Mouse (Mus musculus): Measurements from ENCODE around the gene Mcts2. TPM values are rescaled to one million over a fixed set of nuclear protein-coding genes. Genes with fewer than 3 reads are reported as not detected.
"Not testable (repeated sequence)": the region's sequence is repeated elsewhere in the genome, so short reads cannot be mapped to it uniquely, and the experiment has no call there.

The Mcts2 gene
- 10 to 100 TPM; 30.4 to 32.5 TPM for total RNA-seq (2021)

DNA sequence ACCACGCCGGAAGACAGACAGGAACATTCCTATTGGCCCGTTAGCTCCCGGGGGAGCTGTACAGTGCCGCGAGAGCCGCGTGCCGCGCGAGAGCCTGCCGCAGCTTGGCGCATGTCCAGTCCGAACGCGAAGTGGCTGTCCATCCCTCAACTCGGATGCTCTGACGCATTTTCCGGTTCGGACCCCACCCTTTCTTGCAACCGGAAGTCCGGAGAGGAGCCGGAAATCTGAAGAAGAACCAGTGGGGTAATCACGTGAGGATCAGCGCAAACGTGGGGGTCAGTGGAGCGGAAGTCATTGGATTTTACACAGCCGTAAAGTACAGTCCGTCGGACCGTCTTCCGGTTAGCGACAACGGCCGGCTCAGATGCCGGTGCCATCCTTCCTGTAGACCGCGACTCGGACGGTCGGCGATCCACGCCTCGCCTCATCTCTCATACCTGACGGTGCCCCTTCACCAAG is at the start of gene Mcts2:
Mcts2 (plus strand) TSS at position 230 of the 462 bp plus-strand sequence.
- DNase-seq, result peak; percentile 97
- intact Hi-C loops (cut with DNase I), result no loop called here

DNA sequence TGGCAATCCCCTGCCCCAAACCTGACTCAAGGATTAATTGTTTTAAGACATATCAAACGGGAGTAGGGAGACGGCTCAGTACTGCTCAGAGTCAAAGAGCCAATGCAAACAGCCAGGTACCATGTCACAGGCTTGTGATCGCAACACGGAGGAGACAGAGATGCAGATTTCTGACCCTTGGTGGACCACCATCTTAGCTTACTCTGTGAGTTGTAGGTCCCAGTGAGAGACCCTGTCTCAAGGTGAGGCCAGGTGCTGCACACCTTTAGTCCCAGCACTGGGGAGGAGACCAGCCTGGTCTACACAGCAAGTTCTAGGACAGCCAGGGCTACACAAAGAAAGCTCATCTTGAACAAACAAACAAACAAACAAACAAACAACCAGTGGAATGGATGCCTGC is 49.5 kb upstream of the Mcts2 start:
- intact Hi-C loops (cut with DNase I), result no loop called here
- DNase-seq, result no peak

DNA sequence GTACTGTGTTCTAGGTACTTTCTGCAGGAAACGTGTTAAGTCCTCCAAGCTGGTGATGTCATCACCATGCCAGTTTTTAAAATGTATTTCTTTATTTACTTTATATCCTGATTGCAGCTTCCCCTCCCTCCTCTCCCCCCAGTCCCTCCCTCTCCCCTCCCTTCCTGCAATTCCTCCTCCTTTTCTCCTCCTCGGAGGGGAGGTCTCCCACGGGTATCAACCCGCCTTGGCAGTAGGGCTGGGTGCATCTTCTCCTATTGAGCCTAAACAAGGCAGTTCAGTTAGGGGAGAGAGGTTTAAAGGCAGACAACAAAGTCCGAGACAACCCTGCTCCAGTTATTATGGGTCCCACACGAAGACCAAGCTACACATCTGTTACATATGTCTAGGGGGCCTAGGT is 48.0 kb upstream of the Mcts2 start:
- no peak for DNase-seq
- intact Hi-C loops (cut with DNase I), result no loop called here

DNA sequence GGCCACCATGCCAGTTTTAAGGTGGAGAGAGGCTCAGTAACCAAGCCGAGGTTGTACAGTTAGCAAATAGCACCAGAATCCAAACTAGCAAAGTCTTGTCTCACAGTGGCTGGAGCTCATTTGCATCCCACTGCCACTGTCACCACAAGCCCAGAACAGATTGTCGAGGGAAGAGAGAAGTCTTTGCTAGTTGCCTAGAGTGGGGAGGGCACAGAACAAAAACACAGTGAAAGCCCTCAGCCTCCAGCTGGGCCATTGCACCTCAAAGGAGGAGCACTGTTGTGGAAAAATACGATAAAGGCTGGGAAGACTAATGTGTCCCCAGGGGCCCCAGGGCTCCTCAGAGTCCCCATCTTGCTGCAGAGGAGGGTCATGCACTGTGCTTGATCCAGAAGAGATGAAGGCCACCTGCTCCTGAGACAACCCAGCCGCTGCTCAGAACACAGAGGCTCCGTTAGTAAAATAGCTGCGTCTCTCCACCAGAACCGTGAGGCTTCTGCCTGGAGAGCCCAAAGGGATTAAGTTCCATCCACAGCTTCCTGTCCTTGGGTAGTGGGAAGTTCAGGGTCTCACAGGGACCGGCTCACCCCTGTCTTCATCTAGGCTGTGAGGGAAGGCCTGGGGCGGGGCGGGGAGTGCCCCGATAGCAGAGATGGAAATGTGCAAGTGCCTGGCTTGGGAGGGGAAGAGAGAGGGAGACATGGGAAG is 47.3 kb upstream of the Mcts2 start:
- DNase-seq, result no peak
- intact Hi-C loops (cut with DNase I), result no loop called here

DNA sequence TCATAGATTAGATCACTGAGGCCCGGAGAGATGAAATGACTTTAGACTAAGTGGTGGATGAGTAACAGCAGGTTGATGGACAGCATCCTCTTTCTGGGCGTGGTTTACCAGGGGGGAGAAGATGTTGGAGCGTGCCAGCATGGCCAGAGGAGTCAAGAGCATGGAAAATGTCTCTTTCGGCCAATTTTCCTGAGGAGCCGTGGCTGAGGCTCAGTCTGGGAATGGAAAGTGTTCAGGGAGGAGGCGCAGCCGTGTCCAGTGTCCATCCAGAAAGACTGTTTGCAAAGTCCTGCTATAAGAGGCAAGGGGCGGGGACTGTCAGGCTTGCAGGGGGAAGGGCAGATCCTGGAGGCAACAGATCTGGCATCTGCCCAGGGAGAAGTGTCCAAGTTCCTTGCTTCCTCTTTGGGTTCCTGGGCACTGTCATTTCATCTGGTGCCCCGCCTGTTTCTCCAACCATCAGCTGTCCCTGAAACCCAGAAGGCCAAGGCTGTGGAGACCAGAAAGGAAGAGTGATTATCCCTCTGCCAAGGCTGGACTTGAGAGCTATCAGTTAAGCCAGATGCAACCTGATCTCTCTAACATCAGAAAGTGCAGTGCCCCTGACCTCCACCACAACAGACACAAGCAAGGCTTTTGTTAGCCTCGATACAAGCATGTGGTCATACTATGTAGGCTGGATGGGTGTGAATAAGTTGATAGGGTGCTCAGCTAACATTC is 33.8 kb upstream of the Mcts2 start:
- no peak for DNase-seq

DNA sequence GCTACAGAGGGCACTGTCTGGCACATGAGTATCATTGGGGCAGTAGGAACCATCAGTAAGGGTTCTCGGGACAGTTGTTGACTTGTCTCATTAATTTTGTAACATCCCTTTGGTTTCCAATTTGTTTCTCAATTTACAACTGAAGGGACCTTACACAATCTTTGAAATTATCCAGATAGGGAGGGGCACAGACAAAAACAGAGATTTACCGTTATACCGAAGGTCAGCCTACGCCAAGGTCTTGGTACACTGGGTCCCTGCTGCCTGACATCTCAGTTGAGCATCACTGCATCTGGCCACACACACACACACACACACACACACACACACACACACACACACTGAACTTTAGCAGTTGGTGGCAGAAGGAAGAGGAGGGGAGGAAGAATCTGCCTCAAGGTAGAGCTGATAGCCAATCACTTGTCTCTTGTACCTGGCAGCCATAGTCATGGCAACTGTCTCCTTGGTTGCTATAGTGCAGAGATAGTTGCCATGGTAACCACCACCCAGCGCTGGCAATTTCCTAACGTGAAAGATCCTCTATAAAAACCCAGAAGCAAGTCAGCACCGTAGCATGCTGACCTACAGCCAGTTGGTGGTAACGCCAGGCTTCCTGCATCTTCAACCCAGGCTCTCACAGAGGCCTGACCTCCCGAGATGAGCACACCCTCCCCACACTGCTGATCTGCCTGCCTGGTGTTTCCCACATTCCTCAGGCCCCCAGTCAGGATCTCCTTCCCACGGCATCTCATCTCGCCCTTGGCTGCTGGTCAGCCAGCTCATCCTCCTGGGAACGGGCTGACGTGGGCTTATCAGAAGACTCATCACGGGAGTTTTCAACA is 32.7 kb upstream of the Mcts2 start:
- intact Hi-C loops (cut with DNase I), result no loop called here
- DNase-seq, result no peak

More for the DNA sequence above, 33.8 kb upstream of the Mcts2 start:
- intact Hi-C loops (cut with DNase I), result no loop called here

DNA sequence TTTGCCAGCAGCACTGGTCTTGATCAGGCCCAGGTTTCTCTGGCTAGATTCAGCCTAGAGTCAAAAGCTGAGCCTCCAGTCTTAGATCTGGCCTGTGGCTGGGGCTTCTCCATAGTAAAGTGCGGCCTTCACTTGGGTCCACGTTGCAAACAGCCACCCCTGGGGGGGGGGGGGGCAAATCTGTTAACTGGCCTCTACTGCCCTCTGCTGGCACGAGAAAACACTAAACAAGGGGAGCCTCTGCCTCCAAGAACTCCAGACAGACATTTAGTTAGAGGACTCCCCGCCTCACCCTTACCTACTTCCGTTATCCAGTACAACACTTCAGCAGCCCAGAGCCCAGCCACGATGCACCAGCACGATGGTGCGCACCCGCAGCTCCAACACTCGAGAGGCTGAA is 29.4 kb upstream of the Mcts2 start:
- DNase-seq, result no peak
- intact Hi-C loops (cut with DNase I), result loop anchor here (5.0 kb wide), 1 partner anchor 40 kb away; no protein-coding TSS in a partner anchor

DNA sequence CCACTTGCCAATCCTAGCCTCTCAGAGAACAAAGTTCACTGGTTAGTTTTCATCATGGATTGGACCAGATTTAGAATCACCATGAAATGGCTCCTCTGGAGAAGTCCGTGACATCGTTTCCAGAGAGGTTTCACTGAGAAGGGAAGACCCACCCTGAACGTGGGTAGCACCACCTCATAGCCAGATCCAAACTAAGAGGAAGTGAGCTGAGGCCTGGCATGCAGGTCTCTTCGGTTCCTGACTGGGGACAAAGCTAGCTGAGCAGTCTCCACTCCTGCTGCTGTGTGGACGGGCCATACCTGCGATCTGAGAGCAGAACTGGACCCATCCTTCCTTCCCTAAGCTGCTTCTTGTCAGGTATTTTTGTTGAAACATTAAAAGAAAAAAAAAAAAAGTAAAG is 25.7 kb upstream of the Mcts2 start:
- intact Hi-C loops (cut with DNase I), result no loop called here
- no peak for DNase-seq

DNA sequence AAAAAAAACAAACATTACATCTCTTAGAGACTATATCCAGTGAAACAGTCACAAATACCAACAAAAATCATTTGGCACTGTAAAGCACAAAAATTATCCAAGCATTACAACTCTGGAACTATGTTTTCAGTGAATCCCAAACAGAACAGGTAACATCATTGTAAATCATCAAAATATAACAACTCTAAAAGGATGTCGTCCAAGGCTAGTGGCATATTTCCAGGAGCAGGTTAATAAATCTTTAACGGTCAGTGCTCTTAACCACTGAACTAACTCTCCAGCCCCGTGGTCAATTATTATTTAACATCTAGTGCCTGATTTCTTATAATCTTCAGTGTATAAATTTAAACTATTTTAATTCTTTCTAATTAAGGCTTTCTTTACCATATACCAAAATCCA is 20.6 kb upstream of the Mcts2 start:
- intact Hi-C loops (cut with DNase I); DNase-seq: not testable (repeated sequence)

DNA sequence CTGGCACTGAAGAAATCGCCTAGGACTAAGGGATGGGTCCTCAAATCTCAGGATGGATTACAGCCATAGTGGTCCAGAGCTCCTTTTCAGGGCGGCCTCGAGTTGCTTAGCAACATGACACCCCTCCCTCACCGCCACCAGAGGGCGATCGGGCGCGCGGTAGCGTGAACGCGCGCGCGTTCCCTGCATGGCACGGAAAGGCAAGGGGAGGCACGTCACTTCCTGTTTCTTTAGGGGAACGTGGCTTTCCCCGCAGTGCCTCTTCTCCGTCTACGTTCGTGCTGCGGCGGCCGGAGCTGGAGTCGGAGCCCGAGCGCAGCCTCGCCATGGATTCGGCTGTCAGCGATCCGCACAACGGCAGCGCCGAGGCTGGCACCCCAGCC is 17.6 kb upstream of the Mcts2 start, which contains the start of gene H13:
H13 (plus strand) TSS at position 206 of the 383 bp plus-strand sequence.
- intact Hi-C loops (cut with DNase I), result no loop called here
- DNase-seq, result peak; percentile 93

DNA sequence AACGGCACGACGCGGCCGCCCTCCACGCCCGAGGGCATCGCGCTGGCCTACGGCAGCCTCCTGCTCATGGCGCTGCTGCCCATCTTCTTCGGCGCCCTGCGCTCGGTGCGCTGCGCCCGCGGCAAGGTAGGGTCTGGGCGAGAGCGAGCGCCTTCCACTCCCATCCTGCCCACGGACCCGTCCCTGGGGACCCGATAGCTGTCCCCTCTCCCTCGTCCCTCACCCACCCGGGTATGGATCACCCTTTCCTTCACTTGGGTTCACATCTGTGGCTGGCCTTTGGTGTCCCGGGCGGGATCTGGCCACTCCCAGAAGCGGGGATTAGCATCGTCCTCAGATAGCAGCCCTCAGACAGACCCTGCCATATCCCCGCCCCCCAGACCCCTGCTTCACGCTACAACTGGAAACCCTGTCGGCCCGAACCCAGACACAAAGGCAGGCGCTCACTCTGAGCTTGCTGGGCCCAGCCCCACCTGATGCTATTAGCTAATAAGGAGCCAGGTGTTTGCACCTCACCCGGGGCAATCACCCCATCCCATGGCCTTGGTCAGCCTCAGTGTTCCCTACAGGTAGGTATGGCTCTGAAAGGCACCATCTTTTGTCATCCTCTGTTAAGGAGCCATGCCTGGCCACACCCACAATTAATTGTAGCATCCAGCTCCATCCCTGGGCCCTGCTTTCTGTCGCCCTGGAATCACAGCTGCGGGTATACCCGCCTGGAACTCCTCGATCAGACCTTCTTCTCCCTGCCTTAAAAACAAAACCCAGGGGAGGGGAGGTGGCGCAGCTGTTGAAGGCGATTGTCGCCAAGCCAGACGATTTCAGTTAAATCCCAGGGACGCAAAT is 17.0 kb upstream of the Mcts2 start:
- intact Hi-C loops (cut with DNase I), result no loop called here
- DNase-seq, result peak; percentile 61

DNA sequence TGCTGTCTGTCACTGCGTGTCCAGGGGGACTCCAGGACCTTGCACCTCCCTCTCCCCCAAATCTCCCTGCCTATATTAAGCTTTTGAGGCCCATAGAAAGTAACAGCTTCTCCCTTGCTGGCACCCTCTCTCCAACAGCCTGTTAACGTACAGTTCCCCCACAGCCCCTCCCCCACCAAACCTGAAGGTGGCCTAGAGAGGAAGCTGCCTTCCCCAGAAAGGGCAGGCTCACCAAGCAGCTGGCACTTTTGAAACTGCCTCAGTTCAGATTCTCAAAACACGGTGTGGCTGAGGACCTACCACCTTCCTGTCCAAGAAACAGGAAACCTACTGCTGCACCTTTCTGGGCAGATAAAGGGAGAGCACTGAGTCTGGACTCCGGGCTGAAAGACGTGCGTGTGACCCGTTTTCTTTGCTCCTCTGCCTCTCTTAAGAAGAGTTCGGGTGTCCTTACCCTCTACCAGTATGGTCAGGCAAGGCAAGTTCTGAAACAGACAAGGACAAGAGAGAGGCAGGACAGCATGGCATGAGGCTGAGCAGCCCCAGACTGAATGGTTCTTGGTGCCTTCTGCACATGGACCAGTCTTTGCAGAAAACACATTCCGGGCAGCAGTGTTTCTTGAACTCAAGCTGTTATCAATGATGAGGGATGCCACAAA is 15.7 kb upstream of the Mcts2 start:
- DNase-seq, result no peak
- intact Hi-C loops (cut with DNase I), result no loop called here

DNA sequence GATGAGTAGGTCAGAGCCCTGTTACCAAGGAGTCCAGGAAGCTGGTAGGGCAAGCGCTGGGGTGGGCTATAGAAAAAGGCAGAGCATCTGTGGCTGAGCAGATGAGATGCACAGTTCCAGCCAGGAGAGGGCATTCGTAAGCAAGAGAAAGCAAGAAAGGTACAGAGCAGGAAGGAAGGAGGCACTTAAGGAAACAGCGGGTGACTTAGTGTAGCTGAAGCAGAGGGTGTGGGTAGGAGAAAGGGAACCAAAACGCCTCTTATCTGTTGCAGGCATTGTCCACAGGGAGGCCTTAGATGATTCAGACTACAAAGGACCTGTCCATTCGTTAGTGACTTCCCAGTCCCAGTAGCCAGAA is 15.2 kb upstream of the Mcts2 start:
- DNase-seq, result peak; percentile 48
- intact Hi-C loops (cut with DNase I), result no loop called here

DNA sequence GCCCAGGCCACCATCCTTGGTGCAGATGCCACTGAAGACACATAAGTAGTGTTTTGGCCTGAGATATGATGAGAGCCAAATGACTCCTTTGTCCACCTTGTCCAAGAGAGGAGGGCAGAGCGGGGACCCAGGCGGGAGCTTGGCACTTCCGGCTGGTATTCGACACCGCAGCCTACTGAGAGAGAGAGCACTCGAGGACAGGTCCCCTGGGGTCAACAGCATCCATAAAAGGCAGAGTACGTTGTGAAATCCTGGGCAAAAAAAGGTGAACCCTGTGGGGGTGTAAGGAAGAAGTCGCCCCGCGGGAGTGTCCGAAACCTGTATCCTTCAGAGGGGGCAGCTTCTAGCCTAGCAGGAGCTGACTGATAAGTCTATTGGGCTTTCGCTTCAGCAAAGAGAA is 14.7 kb upstream of the Mcts2 start:
- intact Hi-C loops (cut with DNase I), result no loop called here
- DNase-seq, result no peak

DNA sequence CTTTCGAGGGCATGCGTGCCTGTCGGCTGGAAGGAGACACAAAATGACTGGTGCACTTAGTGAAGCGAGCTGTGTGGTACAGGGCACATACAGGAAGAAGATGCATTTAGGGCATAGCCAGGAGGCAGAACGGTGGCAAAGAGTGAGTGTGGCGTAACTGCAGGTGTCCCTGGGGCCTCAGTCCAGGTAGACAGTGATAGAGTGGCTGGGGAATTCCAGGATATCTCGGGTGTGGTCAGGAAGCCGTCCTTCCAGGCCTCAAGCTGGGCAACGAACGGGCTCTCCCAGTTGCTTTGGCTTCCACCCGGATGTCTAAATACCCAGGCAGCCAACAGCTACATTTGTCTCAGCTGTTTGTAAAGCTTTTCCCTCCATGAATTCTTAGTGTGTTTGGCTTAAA is 12.7 kb upstream of the Mcts2 start:
- intact Hi-C loops (cut with DNase I), result no loop called here
- no peak for DNase-seq

DNA sequence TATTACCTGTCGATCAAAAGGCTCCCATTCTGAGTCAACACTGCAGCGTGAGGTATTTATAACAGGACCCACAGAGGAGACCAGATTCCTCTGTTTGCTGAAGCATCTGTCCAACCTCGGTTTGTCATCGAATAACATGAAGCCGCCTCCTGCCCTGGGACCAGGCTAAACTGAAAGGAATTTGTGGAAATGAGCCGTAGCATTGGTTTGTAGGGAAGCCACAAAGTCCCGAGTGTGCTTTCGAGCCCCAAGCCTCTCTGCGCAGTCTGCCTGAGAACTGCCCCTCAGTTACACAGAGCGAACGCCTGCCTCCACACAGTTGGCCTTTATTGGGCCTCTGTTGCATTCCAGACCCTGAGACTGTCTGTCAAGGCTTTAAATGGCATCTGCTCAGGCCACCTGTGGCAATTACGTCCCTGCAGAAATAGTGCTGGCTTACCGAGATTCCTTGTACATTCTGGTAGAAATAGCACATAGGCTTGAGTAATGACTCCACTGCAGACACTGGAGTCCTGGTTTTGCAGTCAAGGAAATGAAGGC is 11.5 kb upstream of the Mcts2 start:
- DNase-seq, result no peak
- intact Hi-C loops (cut with DNase I), result loop anchor here (5.0 kb wide), 1 partner anchor 58 kb away; no protein-coding TSS in a partner anchor

DNA sequence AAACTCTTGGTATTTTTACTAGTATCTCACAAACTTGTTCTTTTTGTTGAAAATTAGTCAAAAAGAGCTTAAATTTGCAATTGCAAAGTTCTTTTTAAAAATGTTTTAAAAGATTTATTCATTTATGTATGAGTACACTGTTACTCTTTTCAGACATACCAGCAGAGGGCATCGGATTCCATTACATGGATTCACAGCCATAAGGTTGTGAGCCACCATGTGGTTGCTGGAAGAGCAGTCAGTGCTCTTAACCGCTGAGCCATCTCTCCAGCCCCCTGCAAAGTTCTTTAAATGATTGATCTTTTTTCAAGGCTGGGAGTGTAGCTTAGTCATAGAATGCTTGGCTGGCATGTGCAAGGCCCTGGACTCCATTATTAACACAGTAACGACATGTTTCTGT is 8.5 kb upstream of the Mcts2 start:
- no peak for DNase-seq
- intact Hi-C loops (cut with DNase I), result loop anchor here (5.0 kb wide), 1 partner anchor 61 kb away; no protein-coding TSS in a partner anchor

DNA sequence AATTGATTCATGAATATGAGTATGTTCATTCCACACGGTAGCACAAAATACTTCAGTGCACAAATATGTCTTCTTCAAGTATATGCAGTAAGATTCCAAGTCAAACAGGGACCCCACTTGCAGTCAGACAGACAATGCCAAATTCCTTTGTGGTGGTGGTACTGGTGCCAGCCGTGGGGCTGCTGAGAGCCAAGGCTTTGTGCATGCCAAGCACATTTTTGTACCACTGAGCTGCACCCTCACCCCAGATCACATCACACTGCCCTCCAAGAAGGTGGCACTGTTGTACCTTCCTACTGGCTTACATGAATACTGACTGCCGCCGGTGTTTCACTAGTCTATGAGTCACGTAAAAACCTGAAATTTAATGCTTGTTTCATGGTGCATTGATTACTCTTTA is 7.9 kb upstream of the Mcts2 start:
- no peak for DNase-seq
- intact Hi-C loops (cut with DNase I), result loop anchor here (5.0 kb wide), 1 partner anchor 62 kb away; no protein-coding TSS in a partner anchor

DNA sequence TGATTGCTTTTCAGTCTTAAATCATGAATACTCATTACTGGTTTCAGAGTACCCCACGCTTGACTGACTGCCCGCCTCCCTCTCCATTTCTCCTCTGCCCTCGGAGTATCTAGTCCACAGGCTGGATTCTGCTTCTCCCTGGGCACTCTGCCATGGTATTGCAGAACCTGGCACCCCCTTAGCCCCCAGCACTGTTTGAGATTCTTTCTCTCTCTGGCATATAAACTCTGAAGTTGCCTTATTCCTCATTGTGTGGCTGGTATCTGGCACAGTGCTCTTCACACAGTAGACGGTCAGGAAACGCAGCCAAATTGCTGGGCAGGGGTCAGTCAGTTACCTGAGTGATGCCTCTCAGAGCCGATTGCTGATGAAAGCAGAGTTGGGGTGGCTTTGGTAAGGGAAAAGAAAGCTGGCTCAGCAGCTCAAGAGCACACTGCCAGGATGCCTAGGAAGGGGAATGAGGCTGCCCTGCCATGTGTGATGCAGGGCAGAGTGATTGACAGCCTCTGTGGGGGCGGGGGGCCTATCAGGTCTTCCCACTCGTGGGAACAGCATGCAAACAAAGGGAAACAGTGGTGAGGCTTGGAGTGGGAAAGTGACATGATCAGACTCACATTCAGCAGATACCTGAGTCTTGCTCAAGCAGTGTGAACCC is 7.0 kb upstream of the Mcts2 start:
- no peak for DNase-seq
- intact Hi-C loops (cut with DNase I), result loop anchor here (5.0 kb wide), 1 partner anchor 63 kb away; no protein-coding TSS in a partner anchor
